Mouse (Mus musculus) T-helper 1 cell (primary cell): Measurements from ENCODE around the gene Rgmb.

ENCODE experiments used
- in situ Hi-C: fragments of 300-600 bp; cut with MboI, MseI; formaldehyde crosslinking; loops from one replicate; pipeline ENCODE4 v1.15.1; 2025; ENCODE audit warnings: high pct_unique_total_duplicates

Rgmb gene

GRCm38 (mm10) chr17:15823215-15823614 is 7.6 kb downstream of the Rgmb start:
- in situ Hi-C loops: loop anchor here (10.0 kb wide), 1 partner anchor 1802 kb away; the partner anchor contains the start of gene Lnpep

DNA sequence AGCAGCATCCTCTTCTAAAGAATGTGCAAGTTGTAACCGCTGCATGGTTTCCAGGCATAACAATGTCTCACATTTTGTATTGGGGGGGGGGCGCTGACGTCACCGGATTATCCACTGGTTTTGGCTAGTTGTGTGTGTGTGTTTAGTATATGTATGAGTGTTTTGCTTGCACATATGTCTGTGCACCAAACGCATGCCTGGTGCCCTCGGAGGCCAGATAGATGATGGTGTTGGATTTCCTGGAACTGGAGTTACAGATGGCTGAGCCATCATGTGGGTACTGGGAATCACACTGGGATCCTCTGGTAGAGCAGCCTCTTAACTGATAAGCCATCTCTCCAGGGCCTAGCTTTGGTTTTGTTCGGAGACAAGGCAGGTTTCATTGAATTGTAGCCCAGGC is 8.5 kb downstream of the Rgmb start:
- in situ Hi-C loops: loop anchor here (10.0 kb wide), 1 partner anchor 1802 kb away; the partner anchor contains the start of gene Lnpep

- in situ Hi-C loops: loop anchor here (10.0 kb wide), 1 partner anchor 1803 kb away; the partner anchor contains the start of gene Lnpep
These were observed 9.1 kb downstream of the Rgmb start for GRCm38 (mm10) chr17:15821706-15822105.

DNA sequence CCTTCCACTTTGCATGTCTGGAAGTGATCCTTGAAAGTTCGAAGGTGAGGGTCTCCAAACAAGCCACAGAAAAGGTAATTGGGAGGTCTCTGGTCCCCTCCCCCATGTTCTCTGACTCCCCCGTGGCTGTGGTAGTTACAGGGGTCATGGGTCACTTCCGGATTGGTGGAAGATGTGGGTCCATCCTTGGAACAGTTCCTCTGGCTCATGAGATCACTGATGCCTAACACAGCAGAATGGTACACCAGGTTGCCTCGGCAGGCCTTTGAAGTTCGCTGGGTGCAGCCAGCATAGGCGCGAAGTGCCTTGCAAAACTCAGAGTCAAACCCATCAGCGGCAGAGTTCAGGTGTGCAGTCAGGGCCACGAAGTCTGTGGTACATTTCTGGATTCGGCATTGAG is 10.1 kb downstream of the Rgmb start:
- in situ Hi-C loops: loop anchor here (10.0 kb wide), 1 partner anchor 1804 kb away; the partner anchor contains the start of gene Lnpep

- in situ Hi-C loops: loop anchor here (10.0 kb wide), 1 partner anchor 1805 kb away; the partner anchor contains the start of gene Lnpep
These were observed 10.7 kb downstream of the Rgmb start for GRCm38 (mm10) chr17:15820146-15820545.

DNA sequence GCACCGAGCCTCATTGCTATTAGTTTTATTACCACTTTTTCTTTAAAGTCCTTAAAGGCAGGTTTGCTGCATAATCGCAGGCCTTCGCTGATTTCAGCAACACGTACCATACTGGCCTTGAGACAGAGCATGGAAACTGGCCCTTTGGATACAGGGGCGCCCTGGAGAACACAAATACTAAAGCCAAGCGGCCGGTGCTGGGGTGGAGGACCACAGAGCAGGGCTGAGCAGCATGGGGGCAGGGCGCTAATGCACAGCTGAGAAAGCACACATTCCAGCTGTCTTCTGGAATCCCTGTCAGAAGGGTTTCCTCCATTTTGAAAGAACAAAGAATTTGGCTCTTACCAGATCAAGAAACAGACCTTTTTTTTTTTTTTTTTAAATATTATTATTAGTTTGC is 12.5 kb downstream of the Rgmb start:
- in situ Hi-C loops: no loop called here

DNA sequence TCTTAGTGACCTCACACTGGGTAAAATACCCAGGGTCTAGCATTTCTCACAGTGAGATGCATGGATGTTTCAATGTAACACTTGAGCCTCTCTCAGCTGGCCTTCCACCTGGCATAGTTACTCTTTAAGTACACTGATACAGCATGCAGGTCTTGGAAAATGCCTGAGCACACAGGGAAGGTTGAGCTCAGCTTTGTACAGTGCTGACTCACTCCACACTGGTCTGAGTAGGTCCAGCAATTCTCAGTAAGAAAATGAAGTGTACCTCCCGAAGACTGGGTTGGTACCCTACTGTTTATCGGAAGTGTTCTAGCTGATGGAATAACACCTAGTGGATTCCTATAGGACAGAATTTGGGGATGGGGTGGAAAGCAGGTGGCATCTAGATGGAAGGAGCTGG is 13.2 kb downstream of the Rgmb start:
- in situ Hi-C loops: no loop called here

- in situ Hi-C loops: no loop called here
These were observed 13.8 kb downstream of the Rgmb start for GRCm38 (mm10) chr17:15817096-15817450.

DNA sequence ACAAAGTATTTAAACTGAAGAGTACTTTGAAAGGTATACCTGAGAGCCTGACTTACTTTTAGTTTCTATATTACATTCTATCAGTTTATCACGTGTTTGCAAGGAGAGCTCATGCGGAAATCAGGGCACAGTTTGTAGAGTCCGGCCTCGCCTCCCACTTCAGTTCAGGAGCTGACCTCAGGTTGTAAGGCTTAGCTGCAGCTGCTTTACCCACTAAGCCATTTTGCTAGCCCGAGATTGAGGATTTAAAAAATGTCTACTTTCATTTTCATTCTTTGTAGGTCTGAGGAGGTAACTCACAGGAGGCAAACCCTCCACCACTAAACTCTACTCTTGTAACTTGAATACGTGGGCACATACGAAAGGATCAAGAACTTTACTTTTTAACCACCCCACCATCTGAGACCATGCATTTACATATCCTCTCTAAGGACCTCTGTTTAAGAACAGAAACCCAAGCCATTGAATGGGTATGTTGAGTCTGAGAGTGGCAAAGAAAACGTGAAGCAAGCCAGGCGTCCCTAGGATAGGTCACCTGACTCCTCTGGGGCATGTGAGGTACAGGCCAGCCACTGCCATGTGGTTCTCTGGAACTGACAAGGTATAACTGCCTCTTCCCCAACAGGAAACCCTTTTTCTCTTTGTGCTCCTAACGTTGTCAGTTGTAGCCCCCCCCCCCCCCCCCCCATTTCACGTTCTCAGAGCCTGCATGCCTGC is 14.3 kb downstream of the Rgmb start:
- in situ Hi-C loops: no loop called here

DNA sequence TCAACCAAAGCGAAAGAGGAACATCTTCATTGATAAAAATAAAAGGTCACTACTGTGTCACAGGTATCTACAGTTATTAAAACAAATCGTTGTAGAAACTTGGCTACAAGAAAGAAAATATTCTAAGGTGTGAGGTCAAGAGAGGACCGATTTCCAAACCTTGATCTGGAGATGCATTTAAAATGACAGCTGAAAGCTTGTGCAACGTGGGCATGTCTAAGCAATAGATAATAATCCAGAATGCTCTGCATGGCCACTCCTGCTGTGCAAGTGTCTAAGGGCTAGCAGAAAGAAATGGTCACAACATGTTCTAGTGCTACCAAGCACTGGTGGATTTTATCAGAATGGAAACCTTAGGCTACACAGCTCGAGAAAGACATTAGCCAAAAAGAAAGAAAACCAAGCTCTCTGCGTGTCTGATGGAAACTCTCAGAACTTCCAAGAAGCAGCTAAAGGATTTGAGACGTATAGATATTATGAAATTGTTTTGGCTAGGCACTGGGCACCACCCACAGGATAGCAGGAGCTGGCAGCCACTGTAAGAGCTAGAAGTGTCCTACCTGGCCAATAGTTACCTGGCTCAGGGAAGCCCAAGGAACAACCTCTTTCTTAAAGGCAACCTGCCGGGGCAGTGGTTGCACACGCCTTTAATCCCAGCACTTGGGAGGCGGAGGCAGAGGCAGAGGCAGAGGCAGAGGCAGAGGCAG is 15.4 kb downstream of the Rgmb start:
- in situ Hi-C loops: no loop called here

DNA sequence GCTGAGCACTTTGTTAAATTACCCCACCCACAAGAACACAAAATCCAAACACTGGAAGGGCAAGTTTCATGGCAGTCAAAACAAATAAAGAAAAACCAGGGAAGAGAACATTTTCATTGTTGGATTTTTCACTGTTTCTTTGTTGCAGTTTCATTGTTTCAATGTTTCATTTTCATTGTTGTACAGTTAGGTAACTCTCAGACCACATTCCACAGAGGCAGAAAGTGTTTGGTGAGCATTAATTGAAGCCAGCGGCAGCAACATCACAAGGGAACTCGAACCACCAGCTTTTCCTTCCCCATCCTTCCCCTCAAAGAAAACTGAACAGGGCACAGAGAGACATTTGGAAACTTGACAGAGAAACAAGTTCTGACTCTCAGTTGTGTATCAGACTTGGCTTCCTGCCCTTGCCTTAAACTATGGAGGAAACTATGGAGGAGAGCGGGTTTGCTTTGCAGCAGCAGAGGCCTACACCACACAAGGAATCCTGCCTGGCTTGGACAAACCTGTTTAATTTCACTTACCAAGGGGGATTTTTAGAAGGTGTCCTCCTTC is 17.1 kb downstream of the Rgmb start:
- in situ Hi-C loops: no loop called here

GRCm38 (mm10) chr17:15812136-15812778 is 18.6 kb downstream of the Rgmb start:
- in situ Hi-C loops: no loop called here

- in situ Hi-C loops: loop anchor here (10.0 kb wide), 1 partner anchor 535 kb away; no protein-coding TSS in a partner anchor
These were observed 20.9 kb downstream of the Rgmb start for GRCm38 (mm10) chr17:15809949-15810348.

GRCm38 (mm10) chr17:15808468-15809374 is 22.1 kb downstream of the Rgmb start:
- in situ Hi-C loops: loop anchor here (10.0 kb wide), 1 partner anchor 536 kb away; no protein-coding TSS in a partner anchor

- in situ Hi-C loops: loop anchor here (10.0 kb wide), 1 partner anchor 537 kb away; no protein-coding TSS in a partner anchor
These were observed 22.8 kb downstream of the Rgmb start for GRCm38 (mm10) chr17:15808015-15808414.

GRCm38 (mm10) chr17:15807295-15807984 is 23.4 kb downstream of the Rgmb start:
- in situ Hi-C loops: loop anchor here (10.0 kb wide), 1 partner anchor 537 kb away; no protein-coding TSS in a partner anchor

- in situ Hi-C loops: loop anchor here (10.0 kb wide), 1 partner anchor 541 kb away; no protein-coding TSS in a partner anchor
These were observed 26.6 kb downstream of the Rgmb start for GRCm38 (mm10) chr17:15804008-15804812.

DNA sequence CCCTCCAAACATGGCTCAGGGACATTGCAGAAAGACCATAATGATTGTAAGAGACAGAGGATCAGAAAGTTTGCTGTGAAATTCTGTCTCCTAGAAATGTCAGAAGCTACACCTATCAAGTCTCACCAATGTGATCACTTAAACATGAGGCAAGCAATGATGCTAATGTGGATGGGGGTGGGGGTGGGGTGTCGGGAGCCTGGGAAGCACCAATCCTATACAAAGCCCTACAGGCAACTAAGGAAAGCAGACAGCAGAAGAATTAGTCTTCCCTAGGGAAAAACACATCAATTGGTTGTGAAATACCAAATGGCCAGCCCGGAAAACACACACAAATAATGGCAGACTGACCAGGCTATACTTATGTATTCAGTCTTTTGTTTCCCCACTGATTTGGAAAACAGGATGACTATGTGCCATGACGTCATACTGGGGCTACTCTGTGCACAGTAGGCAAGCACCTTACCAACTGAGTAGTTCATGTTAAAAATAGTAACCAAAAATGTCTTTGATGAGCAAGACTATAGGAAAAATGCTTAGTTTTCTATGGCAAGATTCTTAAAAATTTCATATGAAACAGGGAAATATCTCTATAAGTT is 31.5 kb downstream of the Rgmb start:
- in situ Hi-C loops: no loop called here

DNA sequence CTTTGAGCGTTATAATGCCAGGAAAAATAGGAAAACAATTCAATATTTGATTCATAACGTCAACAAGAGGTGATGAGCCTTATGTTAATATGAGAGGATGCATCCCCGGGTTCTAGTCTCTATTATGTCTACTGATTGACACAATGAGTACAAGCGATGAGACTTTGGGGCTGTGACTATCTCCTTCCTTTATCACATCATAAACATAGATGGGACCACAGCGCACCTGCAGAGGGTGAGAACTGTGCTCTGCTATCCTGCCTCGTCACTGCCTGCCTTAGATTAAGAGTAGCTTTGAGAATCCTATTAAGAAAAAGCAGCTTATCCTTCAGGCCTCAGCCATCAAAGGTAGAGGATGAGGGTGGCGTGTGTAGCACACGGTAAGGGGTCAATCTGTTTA is 40.1 kb downstream of the Rgmb start:
- in situ Hi-C loops: no loop called here
